Mouse (Mus musculus): ENCODE measurements at regions not wholly inside any gene's neighbourhood (a gene's known extent, or its start where the extent isn't known, plus 50 kb on each side); places are given as distances from the start of the nearest gene placed in this dataset.

- TF ChIP-seq CTCF (IDR thresholded peaks at IDR 0.05; ENCODE audit: low read depth), result no peak
- no peak for TF ChIP-seq EP300 (optimal IDR thresholded peaks at IDR 0.05)
These were observed 230.8 kb downstream of the Fam84a start for GRCm38 (mm10) chr12:13921066-13921465.
